Mouse (Mus musculus) lung, adult 2 months (tissue): Measurements from ENCODE around the gene Rcn2. TPM values are rescaled to one million over a fixed set of nuclear protein-coding genes. Genes with fewer than 3 reads are reported as not detected.

ENCODE experiments used
- DNase-seq: peaks from one replicate; pipeline ENCODE4 v3.0.0; 2022
- H3K4me1 ChIP-seq: fragments of 200-500 bp; 2 replicates; pipeline ENCODE4 v1.6.1; 2011; ENCODE audit warnings: low read length; ENCODE audit not compliant: control insufficient read depth, insufficient read depth
- H3K4me3 ChIP-seq: fragments of 200-500 bp; replicated peaks from 2 replicates; pipeline ENCODE3; 2011; ENCODE audit warnings: low read depth, mild to moderate bottlenecking, control low read depth, low read length; ENCODE audit errors: extremely low read depth
- CTCF ChIP-seq: fragments of 200-500 bp; IDR thresholded peaks from 2 replicates; pipeline ENCODE4 v1.5.1; 2011; ENCODE audit warnings: mild to moderate bottlenecking, low read length, control low read depth; ENCODE audit not compliant: insufficient read depth
- POLR2A ChIP-seq: fragments of 200-500 bp; IDR thresholded peaks from 2 replicates; pipeline ENCODE4 v1.6.1; 2011; ENCODE audit warnings: low read depth, mild to moderate bottlenecking, control low read depth, low read length, borderline replicate concordance; ENCODE audit errors: extremely low read depth
- WGBS: fragments of 180-500 bp; shearing (Covaris S2); methylation state at CpG from one replicate; pipeline ENCODE4 v1.1.7; 2018; 5-methylcytosine and 5-hydroxymethylcytosine counted together
- polyA plus RNA-seq: library from polyadenylated mRNA; depleted of rRNA; stranded (reverse); fragments of >200 nt; gene quantifications from 2 replicates; pipeline ENCODE4 v1.2.3, GENCODE M21; 2012

The Rcn2 gene
- polyA plus RNA-seq, 1 experiment, result 62.3 TPM

DNA sequence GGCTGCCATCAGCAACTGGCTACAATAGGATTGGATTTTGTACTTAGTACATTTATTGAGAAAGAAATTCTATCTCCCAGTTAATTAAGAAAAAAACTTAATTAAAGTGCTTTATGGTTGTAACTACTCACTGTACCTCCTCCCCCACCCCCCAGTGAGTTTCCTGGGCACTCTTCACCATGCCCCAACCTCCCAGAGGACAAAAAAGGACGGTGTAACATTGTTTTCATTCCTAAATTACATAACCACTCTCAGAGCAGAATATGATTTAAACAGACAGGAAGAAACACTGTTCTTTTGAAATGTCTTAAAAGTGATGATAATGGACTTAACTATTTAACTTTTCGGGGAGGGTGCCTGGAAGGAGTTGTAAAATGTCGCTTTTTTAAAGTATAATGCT is 23.4 kb downstream of the Rcn2 start:
- no peak overlapping the region for H3K4me3 ChIP-seq
- WGBS, result 59% methylated on average over 3 of the region's 3 CpGs
- no peaks in the 10 kb centered on the region for H3K4me1 ChIP-seq
- TF ChIP-seq POLR2A (no peak), CTCF (no peak)
- DNase-seq, result no peak

DNA sequence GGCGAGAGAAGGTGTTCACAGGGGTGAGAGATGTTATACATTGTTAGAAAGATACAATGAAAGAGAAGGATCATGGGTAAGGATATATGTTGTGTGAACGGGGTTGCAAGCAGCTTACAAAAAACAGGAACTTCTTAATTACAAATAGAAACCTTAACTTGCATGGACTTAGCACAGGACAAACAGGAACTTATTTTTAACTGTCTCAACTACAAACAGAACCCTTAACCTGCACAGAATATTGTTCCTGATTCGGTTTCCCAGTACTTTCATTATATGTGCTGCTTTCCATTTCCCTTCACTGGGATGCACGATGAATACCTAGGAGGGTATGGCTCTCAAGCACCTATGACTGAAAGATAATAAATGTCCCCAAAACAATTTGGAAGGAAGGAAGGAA is 26.3 kb downstream of the Rcn2 start:
- Histone ChIP-seq H3K4me3 (no peak overlapping the region), H3K4me1 (no peaks in the 10 kb centered on the region)
- DNase-seq, result no peak
- WGBS, result 86% methylated on average over 4 of the region's 4 CpGs
- TF ChIP-seq POLR2A (no peak), CTCF (no peak)

DNA sequence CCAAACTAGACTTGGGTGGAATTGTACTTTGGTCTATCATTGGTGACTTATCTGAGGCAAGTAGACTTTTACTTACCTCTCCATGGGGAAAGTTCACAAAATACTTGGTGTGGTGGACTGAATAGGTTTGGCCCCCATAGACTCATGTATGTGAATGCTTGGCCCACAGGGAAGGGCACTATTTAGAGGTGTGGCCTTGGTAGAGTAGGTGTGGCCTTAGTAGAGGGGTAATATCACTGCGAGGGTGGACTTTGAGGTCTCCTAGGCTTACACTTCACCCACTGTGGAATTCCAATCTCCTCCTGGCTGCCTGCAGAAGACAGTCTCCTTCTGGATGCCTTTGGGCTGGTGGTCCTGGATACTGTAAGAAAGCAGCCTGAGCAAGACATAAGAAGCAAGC is 27.0 kb downstream of the Rcn2 start:
- no peak for DNase-seq
- 96% methylated on average over 1 of the region's 1 CpGs for WGBS
- Histone ChIP-seq H3K4me1 (no peaks in the 10 kb centered on the region), H3K4me3 (no peak overlapping the region)
- TF ChIP-seq POLR2A (no peak), CTCF (no peak)

DNA sequence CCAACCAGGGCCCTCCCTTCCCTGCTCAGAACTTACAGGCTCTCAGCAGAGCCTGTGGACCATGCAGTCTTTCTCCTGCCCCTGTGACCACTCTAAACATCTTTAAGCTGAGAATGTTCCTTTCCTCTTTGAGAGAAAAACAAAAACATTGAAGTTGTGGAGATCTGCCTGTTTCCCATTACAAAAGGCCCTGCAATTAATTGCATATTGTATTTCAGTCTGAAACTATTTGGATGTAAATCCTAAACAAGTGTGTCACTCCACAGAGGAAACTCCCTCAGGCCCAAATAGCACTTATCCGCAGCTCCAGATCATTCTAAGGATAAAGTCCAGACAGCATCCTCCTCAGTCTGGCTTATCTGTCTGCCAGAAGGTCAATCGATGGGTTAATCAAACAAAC is 31.2 kb downstream of the Rcn2 start:
- Histone ChIP-seq H3K4me3 (no peak overlapping the region), H3K4me1 (peaks cover 5% of the 10 kb centered on the region; the same call in 1 of the 2 replicates)
- 47% methylated on average over 2 of the region's 2 CpGs for WGBS
- TF ChIP-seq POLR2A, result no peak
- no peak for DNase-seq

DNA sequence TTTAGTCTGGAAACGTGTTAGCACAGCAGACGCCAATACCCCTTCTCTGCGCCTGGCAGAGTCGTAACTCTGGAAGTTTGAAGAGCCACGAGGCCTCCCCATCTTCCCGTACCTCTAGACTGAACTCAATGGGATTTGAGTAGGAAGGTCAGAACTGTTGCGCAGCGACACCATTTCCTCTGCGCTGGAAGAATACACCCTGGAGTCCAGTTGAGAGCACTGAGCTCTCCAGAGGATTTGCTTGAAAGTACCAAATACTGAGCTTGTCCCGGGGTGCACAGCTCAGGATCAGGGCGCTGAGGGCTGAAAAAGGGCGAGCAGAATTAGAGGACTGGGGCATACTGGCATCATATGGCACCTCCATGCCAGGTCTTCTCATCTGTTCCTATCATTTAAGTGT is 33.2 kb downstream of the Rcn2 start:
- no peak overlapping the region for H3K4me3 ChIP-seq
- WGBS, result 75% methylated on average over 12 of the region's 12 CpGs
- peaks cover 5% of the 10 kb centered on the region; the same call in 1 of the 2 replicates for H3K4me1 ChIP-seq
- TF ChIP-seq CTCF (no peak), POLR2A (no peak)
- no peak for DNase-seq

DNA sequence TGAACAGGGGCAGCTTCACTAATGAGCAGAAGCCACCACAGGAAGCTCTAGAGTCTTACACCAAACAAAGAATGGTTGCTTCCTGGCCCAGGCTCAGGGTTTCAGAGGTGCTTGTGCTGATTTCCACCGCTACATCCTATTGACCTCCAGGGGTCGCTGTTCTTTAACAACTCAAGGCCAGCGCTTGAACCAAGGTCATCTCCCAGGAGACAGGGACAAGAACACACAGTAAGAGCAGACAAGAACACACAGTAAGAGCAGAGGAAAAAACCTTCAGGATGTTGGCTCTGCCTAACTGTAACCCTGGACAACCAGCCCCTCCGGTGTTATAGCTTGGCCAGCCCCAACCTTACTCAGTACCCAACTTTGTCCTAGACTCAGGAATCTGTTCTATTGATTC is 33.6 kb downstream of the Rcn2 start:
- TF ChIP-seq CTCF (peak; percentile 67), POLR2A (no peak)
- H3K4me1 ChIP-seq, result peaks cover 5% of the 10 kb centered on the region; the same call in 1 of the 2 replicates
- DNase-seq, result peak; percentile 46
- no peak overlapping the region for H3K4me3 ChIP-seq
- WGBS, result 7% methylated on average over 4 of the region's 4 CpGs

DNA sequence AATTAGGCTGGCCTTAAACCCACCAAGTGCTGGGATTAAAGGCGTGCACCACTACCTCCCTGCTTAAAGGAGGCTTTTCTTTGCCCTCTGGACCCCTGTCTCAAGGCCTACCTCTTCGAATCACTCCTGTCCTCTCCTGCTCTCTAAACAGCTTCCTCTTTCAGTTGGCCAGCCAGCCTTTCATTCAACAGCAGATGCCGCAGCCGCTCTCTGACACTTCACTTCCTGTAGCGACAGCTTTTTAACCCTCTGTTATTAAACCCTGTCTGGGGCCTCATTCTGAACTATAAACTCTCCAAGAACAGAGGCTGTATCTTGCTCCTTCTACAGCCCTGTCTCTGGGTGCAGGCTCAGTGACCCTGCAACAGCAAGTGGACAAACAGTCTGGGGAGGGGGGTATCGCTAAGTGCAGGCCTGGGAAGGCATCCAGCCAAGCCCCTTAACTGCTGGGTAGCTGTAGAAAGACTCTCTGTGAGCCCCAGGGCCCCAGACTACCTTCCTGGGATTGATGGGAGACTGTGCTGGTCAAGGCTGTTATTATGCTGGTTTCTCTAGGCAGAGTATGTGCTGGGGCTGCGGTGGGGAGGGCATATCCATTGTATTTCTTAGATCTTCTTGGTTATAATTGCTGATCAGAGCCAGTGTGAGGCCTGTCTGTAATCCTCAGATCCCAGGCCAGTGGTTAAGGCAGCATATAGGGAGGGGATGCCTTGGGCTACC is 34.4 kb downstream of the Rcn2 start:
- no peak for DNase-seq
- Histone ChIP-seq H3K4me3 (no peak overlapping the region), H3K4me1 (peaks cover 5% of the 10 kb centered on the region; the same call in 1 of the 2 replicates)
- no peak for TF ChIP-seq POLR2A
- no peak for TF ChIP-seq CTCF
- 32% methylated on average over 7 of the region's 7 CpGs for WGBS

DNA sequence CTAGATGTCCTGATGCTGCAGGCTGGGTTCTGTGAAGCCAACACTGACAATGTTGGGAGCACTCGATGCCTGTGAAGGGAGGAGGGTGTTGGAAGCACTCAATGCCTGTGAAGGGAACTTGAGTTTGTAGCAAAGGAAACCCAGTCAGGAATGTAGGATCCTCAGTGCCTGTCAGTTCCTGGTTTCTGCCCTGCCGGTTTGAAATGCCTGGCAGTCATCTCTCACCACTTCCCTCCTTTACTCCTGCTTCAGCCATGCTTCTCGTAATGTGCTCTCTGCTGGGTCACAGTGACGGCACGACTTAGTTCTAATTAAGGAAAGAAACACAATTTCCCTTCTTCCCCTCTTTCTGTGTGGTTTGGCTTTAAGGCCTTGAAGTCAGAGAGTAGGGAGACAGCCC is 37.9 kb downstream of the Rcn2 start:
- 71% methylated on average over 5 of the region's 5 CpGs for WGBS

DNA sequence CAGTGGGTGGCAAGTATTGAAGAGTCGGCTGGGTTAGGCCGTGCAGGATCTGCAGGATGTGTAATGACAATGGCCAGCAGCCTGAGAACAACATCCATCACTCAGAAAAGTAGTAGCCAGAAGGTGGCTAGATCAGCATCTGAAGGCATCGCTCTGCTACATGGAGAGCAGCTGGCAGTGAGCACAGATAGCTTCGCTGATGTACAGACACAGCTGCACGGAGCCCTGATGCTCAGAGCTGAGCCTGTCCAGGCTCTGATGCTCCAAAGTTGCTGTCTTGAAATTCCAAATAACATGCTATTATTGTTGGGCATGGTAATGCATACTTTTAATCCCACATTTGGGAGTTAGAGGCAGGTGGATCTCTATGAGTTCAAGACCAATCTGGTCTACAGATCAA is 44.9 kb downstream of the Rcn2 start:
- Histone ChIP-seq H3K4me1 (no peaks in the 10 kb centered on the region), H3K4me3 (no peak overlapping the region)
- no peak for DNase-seq
- no peak for TF ChIP-seq POLR2A
- TF ChIP-seq CTCF, result no peak
- 81% methylated on average over 5 of the region's 5 CpGs for WGBS

More for the DNA sequence above, 37.9 kb downstream of the Rcn2 start:
- Histone ChIP-seq H3K4me1 (peaks cover 5% of the 10 kb centered on the region; the same call in 1 of the 2 replicates), H3K4me3 (no peak overlapping the region)
- DNase-seq, result no peak
- no peak for TF ChIP-seq CTCF
- TF ChIP-seq POLR2A, result no peak

DNA sequence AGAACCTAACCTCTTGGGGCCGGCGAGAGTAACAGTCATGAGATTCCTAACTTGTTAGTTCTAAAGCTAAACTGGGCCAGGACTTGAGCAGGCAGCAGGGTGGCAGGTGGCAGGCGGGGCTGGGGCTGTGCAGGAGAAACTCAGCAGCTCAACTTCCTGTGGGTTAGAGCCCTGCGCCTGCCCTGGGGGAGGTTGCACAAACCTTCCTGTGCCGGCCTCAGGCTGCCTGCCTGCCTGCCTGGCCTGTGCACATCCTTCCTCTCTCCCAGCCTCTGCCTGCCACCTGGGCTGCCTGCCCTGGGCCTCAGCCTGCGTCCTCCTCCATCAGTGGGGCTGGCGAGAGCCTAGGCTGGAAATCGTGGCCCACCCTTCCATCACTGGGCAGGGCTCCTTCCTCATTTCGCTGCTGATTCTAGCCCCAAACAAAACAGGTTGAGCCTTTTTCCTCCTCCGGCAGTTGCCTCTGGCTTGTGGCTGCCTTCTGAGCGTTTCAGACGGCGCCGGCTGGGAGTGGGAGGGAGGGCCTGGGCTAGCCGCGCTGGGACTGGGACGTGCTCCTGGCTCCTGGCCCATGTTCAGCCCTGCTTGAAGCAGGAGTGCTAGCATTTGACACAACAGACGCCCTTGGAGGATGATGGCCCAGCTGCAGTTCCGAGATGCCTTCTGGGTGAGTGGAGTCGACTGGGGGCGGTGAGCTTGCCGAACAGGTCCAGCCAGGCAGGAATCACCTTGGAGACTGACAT is 48.3 kb downstream of the Rcn2 start, which contains the start of gene Pstpip1:
Gene Pstpip1 (plus strand): TSS at position 185 of the 743 bp plus-strand sequence.
- H3K4me3 ChIP-seq, result peak within 1 kb of the TSS; percentile 53
- H3K4me1 ChIP-seq, result no peaks in the 10 kb centered on the region
- TF ChIP-seq CTCF (no peak), POLR2A (peak; percentile 34; the same call in 1 of the 2 replicates)
- 17% methylated on average over 22 of the region's 22 CpGs for WGBS
- peak; percentile 44 for DNase-seq
